Mouse (Mus musculus) ES-Bruce4 (cell line): ENCODE results near the gene Kcnk4. TPM values are rescaled to one million over a fixed set of nuclear protein-coding genes. Genes with fewer than 3 reads are reported as not detected.

Experiments used
- H3K27ac ChIP-seq: 2 replicates; pipeline ENCODE4 v1.5.1; 2012; ENCODE audit warnings: low read length, inconsistent platforms; ENCODE audit not compliant: insufficient read depth
- H3K27me3 ChIP-seq: 2 replicates; pipeline ENCODE4 v1.6.1; 2012; ENCODE audit warnings: mild to moderate bottlenecking, low read length, inconsistent platforms; ENCODE audit not compliant: control insufficient read depth, poor library complexity, insufficient read depth, severe bottlenecking
- H3K36me3 ChIP-seq: 2 replicates; pipeline ENCODE4 v1.6.1; 2012; ENCODE audit warnings: inconsistent platforms, mild to moderate bottlenecking, low read length, moderate library complexity; ENCODE audit not compliant: control insufficient read depth, poor library complexity, insufficient read depth, severe bottlenecking
- H3K4me1 ChIP-seq: one replicate; pipeline ENCODE4 v1.8.1; 2011; ENCODE audit warnings: low read length; ENCODE audit not compliant: control insufficient read depth, insufficient read depth
- H3K4me3 ChIP-seq: 2 replicates; pipeline ENCODE4 v1.5.1; 2011; ENCODE audit warnings: low read depth, mild to moderate bottlenecking, low read length
- H3K9ac ChIP-seq: 2 replicates; pipeline ENCODE4 v1.6.1; 2012; ENCODE audit warnings: low read depth, mild to moderate bottlenecking, inconsistent platforms; ENCODE audit not compliant: poor library complexity, severe bottlenecking
- H3K9me3 ChIP-seq: replicated peaks from 2 replicates; pipeline ENCODE4 v1.6.1; 2012; ENCODE audit warnings: mild to moderate bottlenecking, low read length, inconsistent platforms; ENCODE audit not compliant: control insufficient read depth, poor library complexity, insufficient read depth, severe bottlenecking
- CTCF ChIP-seq: IDR thresholded peaks from one replicate; pipeline ENCODE4 v1.8.1; 2011; ENCODE audit warnings: low read depth, low read length
- EP300 ChIP-seq: IDR thresholded peaks from 2 replicates; pipeline ENCODE4 v1.6.1; 2011; ENCODE audit warnings: low read depth, low read length; ENCODE audit not compliant: insufficient read depth
- POLR2A ChIP-seq: IDR thresholded peaks from one replicate; pipeline ENCODE4 v1.8.1; 2011; ENCODE audit warnings: low read length; ENCODE audit not compliant: insufficient read depth
- polyA plus RNA-seq: library from polyadenylated mRNA; stranded (reverse); fragments of >200 nt; gene quantifications from 2 replicates; pipeline ENCODE4 v1.2.4, GENCODE M21; 2011; ENCODE audit warnings: low read depth; ENCODE audit not compliant: missing spikeins, insufficient read depth, insufficient read length

Gene Kcnk4
- 1.5 TPM in 1 of 2 replicates, not detected in the other for polyA plus RNA-seq

DNA sequence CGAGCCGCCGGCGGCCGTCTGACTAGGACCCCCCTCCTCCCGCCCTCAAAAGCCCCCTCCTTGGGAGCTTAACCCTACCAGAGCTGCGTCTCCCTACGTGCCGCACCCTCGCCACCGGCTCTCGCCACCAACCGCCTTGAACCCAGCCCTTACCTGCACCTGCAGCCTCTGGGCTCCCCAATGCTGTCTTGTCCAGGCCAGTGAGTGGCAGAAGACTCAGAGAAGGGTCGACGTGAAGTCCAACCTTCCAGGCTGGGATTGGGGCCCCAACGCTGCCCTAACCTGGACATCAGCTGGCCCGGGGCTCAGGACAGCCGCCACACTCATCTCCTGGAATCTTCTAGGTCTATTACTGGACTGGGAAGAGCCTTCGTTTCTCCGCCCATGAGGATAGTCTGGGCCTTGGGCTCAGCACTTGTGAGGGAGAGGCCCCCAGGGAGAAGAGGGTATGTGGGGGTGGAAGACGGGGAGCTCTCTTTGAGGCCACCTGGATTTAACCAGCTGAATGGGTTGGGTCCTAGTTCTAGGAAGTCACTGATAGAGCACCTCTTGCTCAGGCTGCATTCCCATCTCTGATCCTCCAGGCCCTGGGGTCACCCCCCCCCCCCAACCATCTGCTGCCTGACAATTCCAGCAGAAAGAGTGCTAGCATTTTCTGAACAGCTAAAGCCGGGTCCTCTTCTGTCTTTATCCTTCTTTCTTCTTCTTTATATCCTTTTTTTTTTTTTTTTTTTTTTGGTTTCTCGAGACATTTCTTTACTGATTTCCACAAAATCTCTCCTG lies at the start of gene Kcnk4:
Kcnk4 (minus strand) TSS at position 321 of the 783 bp plus-strand sequence.
- Histone ChIP-seq H3K9ac (peak within 1 kb of the TSS; percentile 53), H3K27me3 (no peaks in the 10 kb centered on the region), H3K27ac (no peak within 1 kb of the TSS), H3K4me1 (peaks cover 2% of the 10 kb centered on the region), H3K4me3 (peak within 1 kb of the TSS; percentile 54), H3K36me3 (no peaks in the 10 kb centered on the region), H3K9me3 (no peaks in the 10 kb centered on the region)
- TF ChIP-seq POLR2A (no peak), EP300 (no peak), CTCF (no peak)

DNA sequence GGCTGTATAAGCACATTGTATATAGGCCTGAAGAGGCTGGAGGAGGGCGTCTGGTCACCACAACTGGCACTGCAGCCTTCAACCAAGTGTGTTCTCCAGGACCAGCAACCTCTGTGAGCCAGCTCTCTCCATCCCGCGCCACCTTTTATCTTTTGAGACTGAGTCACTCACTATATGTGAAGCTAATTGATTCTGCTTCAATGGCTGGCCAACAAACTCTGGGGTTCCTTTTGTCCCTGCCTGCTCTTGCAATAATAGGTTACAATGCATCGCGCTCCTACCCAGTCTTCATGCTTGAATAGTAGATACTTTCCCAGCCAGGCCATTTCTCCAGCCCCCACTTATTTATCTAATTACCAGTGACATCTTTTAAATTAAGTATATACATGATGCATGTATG lies 49.3 kb upstream of the Kcnk4 start:
- H3K27ac ChIP-seq: no peak overlapping the region
- no peaks in the 10 kb centered on the region for H3K4me1 ChIP-seq
- TF ChIP-seq POLR2A (no peak), CTCF (no peak), EP300 (no peak)
- no peaks in the 10 kb centered on the region for H3K9me3 ChIP-seq
- H3K9ac ChIP-seq: no peak overlapping the region
- peaks cover 12% of the 10 kb centered on the region; the same call in 1 of the 2 replicates for H3K36me3 ChIP-seq
- H3K27me3 ChIP-seq: no peaks in the 10 kb centered on the region
- no peak overlapping the region for H3K4me3 ChIP-seq

DNA sequence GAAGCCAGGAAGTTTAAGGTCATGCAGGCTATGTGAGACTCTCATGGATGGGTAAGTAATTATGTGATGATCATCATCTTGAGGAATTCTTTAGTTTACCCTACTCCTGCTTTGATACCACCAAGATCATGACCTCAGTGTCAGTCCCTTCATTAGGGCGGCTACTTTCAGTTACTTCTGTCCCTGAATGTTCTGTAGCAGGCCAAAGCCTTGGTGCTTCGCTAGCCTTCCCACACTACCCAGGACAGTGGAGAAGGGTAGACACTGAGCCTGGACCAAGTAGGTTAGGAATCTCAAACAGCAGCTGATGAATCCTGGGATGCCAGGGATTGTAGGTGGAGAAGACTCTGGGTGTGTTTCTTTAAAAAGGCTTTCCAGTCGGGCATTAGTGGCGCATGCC lies 47.1 kb upstream of the Kcnk4 start:
- Histone ChIP-seq H3K9me3 (no peaks in the 10 kb centered on the region), H3K27me3 (no peaks in the 10 kb centered on the region), H3K36me3 (peaks cover 26% of the 10 kb centered on the region), H3K4me3 (no peak overlapping the region), H3K4me1 (no peaks in the 10 kb centered on the region), H3K27ac (no peak overlapping the region), H3K9ac (no peak overlapping the region)
- TF ChIP-seq EP300 (no peak), POLR2A (no peak), CTCF (no peak)

DNA sequence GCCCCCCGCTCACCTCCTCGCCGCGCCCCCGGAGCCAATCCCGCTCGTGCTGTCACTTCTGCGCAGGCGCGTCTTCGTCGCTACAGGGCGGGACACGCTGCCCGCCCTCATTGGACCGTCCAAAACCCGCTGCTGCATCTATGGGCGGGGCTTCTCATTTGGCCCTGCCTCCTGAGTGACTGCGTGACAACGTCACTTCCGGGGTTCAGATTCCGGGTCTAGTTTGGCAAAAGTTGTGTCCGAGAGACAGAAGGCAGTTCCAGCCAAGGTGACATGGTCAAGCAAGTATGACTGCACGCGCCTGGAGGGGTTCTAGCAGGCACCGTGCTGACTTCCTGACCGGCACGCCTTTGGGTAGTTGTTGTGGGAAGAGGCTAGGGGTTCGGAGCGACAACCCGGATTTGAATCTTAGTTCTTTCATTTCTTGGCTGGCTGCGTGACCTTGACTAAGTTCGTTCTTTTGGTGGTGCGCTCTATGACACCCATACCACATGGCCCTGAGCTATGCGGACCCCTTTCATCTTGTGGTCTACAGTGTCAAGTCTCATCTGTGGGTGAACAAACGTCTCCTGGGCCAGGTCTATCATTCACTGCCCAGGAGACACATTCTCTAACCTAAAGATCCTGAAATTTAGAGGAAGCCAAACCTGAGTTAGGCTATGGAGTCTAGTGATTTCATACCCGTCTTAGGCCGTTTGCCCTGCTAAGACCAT lies 46.2 kb upstream of the Kcnk4 start, which contains the start of gene Fkbp2:
Fkbp2 (minus strand) TSS at position 121 of the 713 bp plus-strand sequence.
- peak within 1 kb of the TSS; percentile 12; the same call in 1 of the 2 replicates for H3K27ac ChIP-seq
- peaks cover 26% of the 10 kb centered on the region for H3K36me3 ChIP-seq
- H3K9me3 ChIP-seq: no peaks in the 10 kb centered on the region
- H3K4me1 ChIP-seq: no peaks in the 10 kb centered on the region
- peak within 1 kb of the TSS; percentile 85 for H3K4me3 ChIP-seq
- no peak for TF ChIP-seq POLR2A
- no peak for TF ChIP-seq EP300
- TF ChIP-seq CTCF: no peak
- no peaks in the 10 kb centered on the region for H3K27me3 ChIP-seq
- peak within 1 kb of the TSS; percentile 59 for H3K9ac ChIP-seq

DNA sequence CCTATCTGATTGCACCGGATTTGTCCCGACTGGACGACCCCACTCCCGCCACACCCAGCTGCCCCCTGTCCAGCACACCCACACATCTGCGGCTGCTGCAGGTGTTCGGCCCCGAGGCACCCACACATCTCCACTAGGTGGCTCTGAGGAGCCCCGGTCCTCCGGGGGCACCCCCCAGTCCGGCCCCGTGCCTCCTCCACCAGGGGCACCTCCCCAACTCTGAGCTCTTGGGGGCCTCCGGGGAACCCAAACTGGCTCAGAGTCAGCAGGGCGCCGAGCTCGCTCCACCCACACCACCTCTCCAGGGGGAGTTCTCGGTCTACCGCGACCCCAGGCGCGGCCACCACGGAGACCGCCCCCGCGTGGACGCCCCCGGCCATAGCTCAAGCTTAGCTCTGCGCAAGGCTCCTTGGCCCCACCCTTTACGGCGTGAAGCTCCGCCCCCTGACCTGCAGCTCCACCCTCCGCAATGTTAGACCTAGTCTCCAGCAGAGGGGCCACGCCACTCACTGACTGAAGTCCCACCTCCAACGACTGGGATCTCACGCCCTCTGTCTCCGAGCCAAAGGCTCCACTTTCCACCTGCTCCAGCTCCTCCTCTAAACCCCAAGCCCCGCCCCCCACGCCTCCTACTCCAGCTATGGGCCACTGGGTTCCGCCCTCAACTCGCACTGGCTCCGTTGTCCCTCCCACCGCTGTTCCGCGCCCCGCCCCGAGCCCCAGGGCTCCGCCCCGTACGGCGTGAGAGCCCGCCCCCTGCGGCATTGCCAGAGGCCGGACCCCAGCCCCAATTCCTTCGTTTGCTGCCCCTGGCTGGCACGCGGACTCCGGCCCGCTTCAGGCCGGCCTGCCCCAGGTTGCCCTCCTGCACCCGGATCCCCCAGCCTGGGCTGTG lies 45.4 kb upstream of the Kcnk4 start:
- no peaks in the 10 kb centered on the region for H3K4me1 ChIP-seq
- H3K9me3 ChIP-seq: no peaks in the 10 kb centered on the region
- H3K27ac ChIP-seq: no peak overlapping the region
- peak overlapping the region; percentile 65 for H3K4me3 ChIP-seq
- TF ChIP-seq POLR2A: no peak
- no peak for TF ChIP-seq EP300
- TF ChIP-seq CTCF: peak; percentile 52
- peaks cover 24% of the 10 kb centered on the region for H3K36me3 ChIP-seq
- peak overlapping the region; percentile 59 for H3K9ac ChIP-seq
- no peaks in the 10 kb centered on the region for H3K27me3 ChIP-seq
